Mouse (Mus musculus) 3T3-L1 (cell line): Measurements from ENCODE around the gene Rwdd4a.

Experiments
- DNase-seq: peaks from one replicate; pipeline ENCODE4 v3.0.0-alpha.2; 2015; ENCODE audit warnings: low read depth, low spot score

The Rwdd4a gene

GRCm38 (mm10) chr8:47581454-47581853, 48.0 kb downstream of the Rwdd4a start:
- no peak for DNase-seq

- no peak for DNase-seq
These were observed 55.2 kb downstream of the Rwdd4a start for GRCm38 (mm10) chr8:47588616-47589015.

GRCm38 (mm10) chr8:47590400-47590799, 56.9 kb downstream of the Rwdd4a start:
- no peak for DNase-seq

GRCm38 (mm10) chr8:47600664-47601063, 67.2 kb downstream of the Rwdd4a start:
- peak; percentile 13 for DNase-seq
